Mouse (Mus musculus) neural tube, embryonic 12.5 days (tissue): ENCODE measurements at regions not wholly inside any gene's neighbourhood (a gene's known extent, or its start where the extent isn't known, plus 50 kb on each side); places are given as distances from the start of the nearest gene placed in this dataset.

Source experiments
- ATAC-seq: fragments of 200-750 bp; cut with Nextera tagmentation; 2 replicates; pipeline ENCODE4 v1.8.0; 2017; ENCODE audit warnings: low read depth, mild to moderate bottlenecking, moderate TSS enrichment, moderate library complexity; ENCODE audit not compliant: low FRiP score
- H3K27ac ChIP-seq: fragments of 300-500 bp; sonication (generic); 2 replicates; pipeline ENCODE4 v1.5.1; 2016
- H3K27me3 ChIP-seq: fragments of 300-500 bp; sonication (generic); replicated peaks from 2 replicates; pipeline ENCODE4 v1.6.1; 2016; ENCODE audit warnings: mild to moderate bottlenecking
- H3K36me3 ChIP-seq: fragments of 300-500 bp; sonication (generic); 2 replicates; pipeline ENCODE4 v1.6.1; 2016; ENCODE audit warnings: mild to moderate bottlenecking
- H3K4me1 ChIP-seq: fragments of 300-500 bp; sonication (generic); 2 replicates; pipeline ENCODE4 v1.6.1; 2016
- H3K4me2 ChIP-seq: fragments of 300-500 bp; sonication (generic); replicated peaks from 2 replicates; pipeline ENCODE4 v1.6.1; 2016; ENCODE audit warnings: mild to moderate bottlenecking
- H3K4me3 ChIP-seq: fragments of 300-500 bp; sonication (generic); 2 replicates; pipeline ENCODE4 v1.5.1; 2016
- H3K9ac ChIP-seq: fragments of 300-500 bp; sonication (generic); 2 replicates; pipeline ENCODE4 v1.6.1; 2016; ENCODE audit warnings: mild to moderate bottlenecking
- H3K9me3 ChIP-seq: fragments of 300-500 bp; sonication (generic); 2 replicates; pipeline ENCODE4 v1.6.1; 2016; ENCODE audit warnings: mild to moderate bottlenecking
- WGBS: fragments of 180-500 bp; shearing (Covaris S2); methylation state at CpG from one replicate; pipeline ENCODE4 v1.1.7; 2016; 5-methylcytosine and 5-hydroxymethylcytosine counted together

DNA sequence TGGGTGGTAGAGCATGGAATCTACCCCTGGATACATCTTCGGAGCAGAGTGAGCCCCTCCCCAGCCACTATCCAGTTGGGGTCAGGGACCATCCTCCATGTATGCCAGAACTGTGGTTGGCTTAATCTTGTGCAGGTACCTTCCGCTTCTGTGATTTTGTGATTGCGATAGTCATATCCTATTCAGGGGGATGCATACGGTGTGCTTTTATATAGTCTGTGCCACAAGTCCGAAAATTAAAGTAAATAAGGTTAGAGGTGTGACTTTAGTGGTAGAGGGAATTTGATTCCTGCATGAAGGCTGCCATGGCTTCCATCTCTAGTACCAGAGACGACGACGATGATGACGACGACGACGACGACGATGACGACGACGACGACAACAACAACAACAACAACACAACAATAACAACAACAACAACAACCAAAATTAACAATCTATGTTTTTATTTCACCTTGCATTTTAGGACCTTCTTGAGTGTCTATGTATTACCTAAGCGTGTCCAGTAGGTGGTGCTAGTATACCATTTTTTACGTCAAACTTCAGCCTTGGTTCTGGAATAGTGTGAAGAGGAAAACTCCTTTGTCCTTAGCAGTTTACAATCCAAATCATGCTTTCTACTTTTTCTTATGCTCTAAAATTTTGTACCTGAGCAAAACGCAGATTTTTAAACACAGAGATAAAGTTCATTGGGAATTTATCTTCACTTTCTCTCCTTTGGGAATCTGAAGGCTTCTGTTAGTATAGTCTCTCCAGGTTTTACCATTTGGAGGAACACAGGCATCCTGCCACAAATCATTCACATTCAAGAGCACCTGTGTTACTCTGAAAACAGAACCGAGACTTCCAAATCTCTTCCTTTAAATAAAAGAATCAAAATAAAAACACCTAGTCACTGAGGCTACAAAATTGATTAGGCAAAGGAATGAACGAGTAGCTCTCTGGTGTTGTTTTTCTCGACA is 224.5 kb downstream of the Ankrd16 start:
- Histone ChIP-seq H3K4me2 (no peak overlapping the region), H3K4me1 (no peaks in the 10 kb centered on the region), H3K4me3 (no peak overlapping the region), H3K9me3 (no peaks in the 10 kb centered on the region), H3K36me3 (no peaks in the 10 kb centered on the region), H3K27me3 (no peaks in the 10 kb centered on the region), H3K27ac (no peak overlapping the region), H3K9ac (no peak overlapping the region)
- 42% methylated on average over 24 of the region's 24 CpGs for WGBS
- ATAC-seq = peak; percentile 77

DNA sequence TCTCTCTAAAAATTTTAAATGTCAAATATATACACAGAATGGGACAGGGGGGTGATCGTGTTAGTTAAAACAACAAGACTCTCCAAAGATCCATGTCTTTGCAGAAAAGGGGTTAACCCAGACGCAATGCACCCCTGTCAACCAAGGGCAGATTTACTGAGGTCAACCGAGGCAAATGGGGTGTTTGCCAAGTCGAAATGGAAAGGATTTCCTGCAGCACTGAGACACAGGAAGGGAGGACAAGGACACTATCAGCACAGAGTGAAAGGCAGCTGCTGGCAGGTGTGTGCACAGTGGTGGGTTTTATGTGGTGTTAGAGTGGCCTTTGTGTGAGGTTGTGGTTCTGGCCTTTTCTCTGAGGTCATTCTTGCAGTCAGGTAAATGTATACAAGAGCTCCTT is 226.7 kb downstream of the Ankrd16 start:
- no peaks in the 10 kb centered on the region for H3K27me3 ChIP-seq
- H3K36me3 ChIP-seq = no peaks in the 10 kb centered on the region
- no peaks in the 10 kb centered on the region for H3K4me1 ChIP-seq
- no peaks in the 10 kb centered on the region for H3K9me3 ChIP-seq
- no peak overlapping the region for H3K4me3 ChIP-seq
- no peak overlapping the region for H3K4me2 ChIP-seq
- no peak for ATAC-seq
- no peak overlapping the region for H3K27ac ChIP-seq
- 50% methylated on average over 4 of the region's 4 CpGs for WGBS
- no peak overlapping the region for H3K9ac ChIP-seq

DNA sequence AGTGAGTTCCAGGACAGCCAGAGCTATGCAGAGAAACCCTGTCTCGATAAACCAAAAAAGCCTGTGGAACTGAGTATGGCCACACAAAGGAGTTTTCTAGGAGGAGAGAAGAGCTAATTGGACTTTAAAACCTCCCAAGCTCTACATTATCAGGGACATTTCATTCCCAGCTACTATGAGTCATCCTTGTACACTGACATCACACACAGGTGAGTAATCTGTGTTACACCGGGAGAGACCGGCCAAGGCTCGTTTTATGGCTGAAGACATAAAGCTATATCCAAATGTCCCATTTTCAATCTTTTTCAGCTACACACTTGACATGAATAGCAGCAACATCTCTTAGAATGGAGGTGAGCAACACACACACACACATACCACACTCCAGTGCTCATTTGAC is 229.5 kb downstream of the Ankrd16 start:
- no peaks in the 10 kb centered on the region for H3K9me3 ChIP-seq
- 98% methylated on average over 4 of the region's 4 CpGs for WGBS
- no peak overlapping the region for H3K27ac ChIP-seq
- no peaks in the 10 kb centered on the region for H3K27me3 ChIP-seq
- no peak overlapping the region for H3K4me2 ChIP-seq
- H3K4me3 ChIP-seq = no peak overlapping the region
- no peak for ATAC-seq
- no peaks in the 10 kb centered on the region for H3K4me1 ChIP-seq
- no peaks in the 10 kb centered on the region for H3K36me3 ChIP-seq
- H3K9ac ChIP-seq = no peak overlapping the region

DNA sequence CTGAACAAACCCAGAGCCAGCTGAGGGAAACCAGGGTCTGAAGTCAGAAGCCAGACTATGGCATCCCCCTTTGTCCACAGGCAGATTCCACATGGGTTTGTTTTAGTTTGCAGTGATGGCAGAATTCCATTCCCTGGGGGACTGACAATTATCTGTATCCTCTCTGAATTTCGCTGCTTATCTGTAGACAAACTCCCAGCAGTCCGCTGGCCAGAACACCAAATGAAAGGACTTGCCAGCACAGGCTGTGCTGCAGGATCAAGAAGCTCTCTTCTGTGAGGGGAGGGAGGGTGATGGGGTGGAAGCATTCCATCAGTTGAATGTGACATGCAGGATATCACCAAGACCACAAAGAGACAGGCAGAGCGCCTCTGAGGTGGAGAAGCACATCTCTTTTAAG is 233.8 kb downstream of the Ankrd16 start:
- 75% methylated on average over 3 of the region's 3 CpGs for WGBS

DNA sequence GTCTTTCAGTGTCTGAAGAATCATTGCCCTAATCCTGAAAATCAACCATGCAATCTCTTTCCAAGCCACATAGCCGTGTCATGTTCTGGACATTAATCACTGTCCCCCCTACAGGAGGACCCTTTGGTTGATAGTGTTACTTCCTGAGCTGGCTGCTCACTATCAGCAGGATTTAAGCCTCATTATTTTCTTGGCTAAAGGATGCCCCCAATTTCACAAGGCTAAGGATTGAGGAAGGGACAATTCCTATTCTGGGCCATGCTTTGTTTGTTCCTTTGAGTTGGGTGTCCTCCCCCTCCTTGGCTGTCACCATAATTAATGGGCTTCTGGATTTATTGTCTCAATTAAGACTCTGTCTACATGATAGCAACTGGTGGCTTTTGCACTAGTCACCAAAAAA is 241.9 kb downstream of the Ankrd16 start:
- no peaks in the 10 kb centered on the region for H3K36me3 ChIP-seq
- H3K9me3 ChIP-seq = no peaks in the 10 kb centered on the region
- H3K4me2 ChIP-seq = no peak overlapping the region
- peaks cover 22% of the 10 kb centered on the region; the same call in 1 of the 2 replicates for H3K27me3 ChIP-seq
- H3K4me1 ChIP-seq = peaks cover 6% of the 10 kb centered on the region; the same call in 1 of the 2 replicates
- no peak overlapping the region for H3K27ac ChIP-seq
- H3K4me3 ChIP-seq = no peak overlapping the region
- peak; percentile 49; the same call in 1 of the 2 replicates for ATAC-seq
- no peak overlapping the region for H3K9ac ChIP-seq
- 2% methylated on average over 1 of the region's 1 CpGs for WGBS

More for the DNA sequence above, 233.8 kb downstream of the Ankrd16 start:
- no peak for ATAC-seq
- no peak overlapping the region for H3K9ac ChIP-seq
- no peaks in the 10 kb centered on the region for H3K4me1 ChIP-seq
- no peak overlapping the region for H3K27ac ChIP-seq
- no peaks in the 10 kb centered on the region for H3K36me3 ChIP-seq
- H3K27me3 ChIP-seq = 0 out of 2 replicates have a peak, but pooled peaks cover 7% of the 10 kb centered on the region
- no peak overlapping the region for H3K4me2 ChIP-seq
- no peaks in the 10 kb centered on the region for H3K9me3 ChIP-seq
- H3K4me3 ChIP-seq = no peak overlapping the region

DNA sequence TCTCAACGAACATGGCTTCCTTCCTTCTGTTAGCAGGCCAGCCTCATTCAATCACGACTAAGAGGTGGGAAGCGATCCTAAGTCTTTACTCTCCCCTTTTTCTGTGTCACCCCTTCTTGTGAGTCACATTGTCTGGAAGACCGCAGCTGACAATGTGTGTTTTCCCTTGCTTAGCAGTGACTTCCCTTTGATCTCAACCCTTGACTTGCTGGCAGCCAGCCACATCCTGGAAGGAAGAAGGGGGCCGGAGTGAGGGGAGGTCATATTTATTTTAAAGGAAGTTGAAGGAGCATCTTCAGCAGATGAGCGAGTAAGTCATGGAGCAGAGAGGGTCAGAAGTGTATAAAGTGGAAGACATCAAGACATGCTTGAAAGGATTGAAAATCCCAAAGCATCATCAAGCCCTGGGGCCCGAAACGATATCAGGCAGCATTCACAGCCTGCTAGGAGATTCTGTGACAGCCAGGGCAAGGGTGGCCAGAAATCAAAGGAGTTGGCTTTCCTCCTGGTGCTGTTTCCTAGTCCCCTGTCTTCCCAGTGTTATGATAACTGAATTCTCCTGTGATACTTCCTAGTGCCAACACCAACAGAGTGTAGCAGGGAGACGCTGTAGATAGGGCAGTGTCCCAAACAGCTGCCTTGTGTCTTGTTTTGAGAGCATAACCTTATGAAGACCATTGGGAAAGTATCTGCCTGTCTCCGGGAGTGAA is 245.9 kb downstream of the Ankrd16 start:
- Histone ChIP-seq H3K4me1 (peaks cover 6% of the 10 kb centered on the region; the same call in 1 of the 2 replicates), H3K36me3 (no peaks in the 10 kb centered on the region), H3K9ac (no peak overlapping the region), H3K4me3 (no peak overlapping the region), H3K27ac (no peak overlapping the region), H3K4me2 (no peak overlapping the region), H3K9me3 (no peaks in the 10 kb centered on the region), H3K27me3 (peaks cover 15% of the 10 kb centered on the region)
- 49% methylated on average over 10 of the region's 10 CpGs for WGBS
- no peak for ATAC-seq

DNA sequence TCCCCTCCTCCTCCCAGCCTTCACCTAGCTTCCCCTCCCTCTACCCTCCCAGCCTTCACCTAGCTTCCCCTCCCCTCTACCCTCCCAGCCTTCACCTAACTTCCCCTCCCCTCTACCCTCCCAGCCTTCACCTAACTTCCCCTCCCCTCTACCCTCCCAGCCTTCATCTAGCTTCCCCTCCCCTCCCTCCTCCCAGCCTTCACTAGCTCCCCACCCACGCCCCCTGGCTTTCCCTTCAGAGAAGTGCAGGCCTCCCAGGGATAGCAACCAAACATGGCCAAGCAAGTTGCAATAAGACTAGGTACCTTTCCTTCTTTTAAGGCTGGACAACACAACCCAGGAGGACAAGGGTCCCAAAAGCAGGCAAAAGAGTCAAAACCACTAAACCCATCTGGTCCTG is 248.5 kb downstream of the Ankrd16 start:
- no peaks in the 10 kb centered on the region for H3K4me1 ChIP-seq
- H3K9me3 ChIP-seq = no peaks in the 10 kb centered on the region
- no peaks in the 10 kb centered on the region for H3K36me3 ChIP-seq
- no peak overlapping the region for H3K4me3 ChIP-seq
- H3K9ac ChIP-seq = no peak overlapping the region
- H3K4me2 ChIP-seq = no peak overlapping the region
- peaks cover 14% of the 10 kb centered on the region for H3K27me3 ChIP-seq
- no peak overlapping the region for H3K27ac ChIP-seq
- WGBS = 57% methylated on average over 1 of the region's 1 CpGs
- no peak for ATAC-seq

DNA sequence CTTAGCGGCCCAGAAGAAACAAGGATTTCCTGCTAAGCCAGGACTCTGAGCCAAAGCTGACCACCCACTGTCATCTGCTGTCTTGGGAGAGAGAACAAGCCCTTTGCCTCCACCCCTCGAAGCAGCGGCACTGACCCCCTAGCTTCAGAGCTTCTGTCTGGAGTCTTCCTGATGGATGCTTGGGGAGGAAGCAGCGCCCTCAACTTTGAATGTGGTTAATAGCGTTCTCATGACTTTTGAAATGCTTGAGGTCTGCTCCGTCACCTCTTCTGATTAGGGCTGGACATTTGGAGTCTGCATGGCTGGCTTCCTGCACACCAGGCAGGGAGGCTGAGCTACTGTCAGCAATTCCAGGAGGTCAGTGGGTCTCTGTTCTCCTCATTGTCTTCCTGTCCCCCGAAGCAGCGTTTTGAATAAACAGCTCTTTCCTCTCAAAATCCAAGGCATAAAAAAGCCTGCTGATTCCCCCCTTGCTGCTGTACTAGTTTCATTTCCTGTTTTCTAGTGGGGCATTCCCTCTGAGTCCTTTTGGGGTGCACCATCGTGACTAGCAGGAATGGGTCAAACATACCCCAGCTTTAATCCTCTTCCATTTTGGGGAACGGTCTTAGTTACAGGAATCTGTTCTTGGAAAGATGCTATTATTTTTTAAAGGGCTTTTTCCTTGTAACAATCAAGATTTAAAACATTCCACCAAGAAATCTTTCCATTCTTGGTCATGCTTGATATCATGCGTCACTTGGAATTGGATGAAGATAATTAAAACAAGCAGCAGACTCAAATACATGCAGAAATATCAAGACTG is 256.0 kb downstream of the Ankrd16 start:
- H3K27ac ChIP-seq = no peak overlapping the region
- H3K36me3 ChIP-seq = no peaks in the 10 kb centered on the region
- H3K4me3 ChIP-seq = no peak overlapping the region
- H3K9me3 ChIP-seq = no peaks in the 10 kb centered on the region
- H3K27me3 ChIP-seq = no peaks in the 10 kb centered on the region
- H3K4me2 ChIP-seq = no peak overlapping the region
- WGBS = 75% methylated on average over 11 of the region's 11 CpGs
- H3K9ac ChIP-seq = no peak overlapping the region
- no peaks in the 10 kb centered on the region for H3K4me1 ChIP-seq
- ATAC-seq = no peak

DNA sequence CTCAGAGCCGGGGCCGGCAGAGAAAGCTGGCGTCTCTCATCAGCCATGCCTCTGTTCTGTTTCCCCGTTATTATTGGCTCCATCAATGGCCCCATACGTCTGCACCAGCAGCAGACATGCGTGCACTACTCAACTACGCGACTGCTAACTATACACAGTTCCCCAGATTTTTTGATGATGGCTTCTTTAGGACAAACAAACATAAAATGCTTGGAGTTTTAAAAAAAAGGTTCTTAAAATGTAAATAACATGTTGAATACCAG is 256.6 kb downstream of the Ankrd16 start:
- Histone ChIP-seq H3K27ac (no peak overlapping the region), H3K4me1 (no peaks in the 10 kb centered on the region), H3K36me3 (no peaks in the 10 kb centered on the region), H3K9me3 (no peaks in the 10 kb centered on the region), H3K9ac (no peak overlapping the region), H3K4me3 (no peak overlapping the region), H3K4me2 (no peak overlapping the region), H3K27me3 (no peaks in the 10 kb centered on the region)
- no peak for ATAC-seq
- 92% methylated on average over 8 of the region's 8 CpGs for WGBS

DNA sequence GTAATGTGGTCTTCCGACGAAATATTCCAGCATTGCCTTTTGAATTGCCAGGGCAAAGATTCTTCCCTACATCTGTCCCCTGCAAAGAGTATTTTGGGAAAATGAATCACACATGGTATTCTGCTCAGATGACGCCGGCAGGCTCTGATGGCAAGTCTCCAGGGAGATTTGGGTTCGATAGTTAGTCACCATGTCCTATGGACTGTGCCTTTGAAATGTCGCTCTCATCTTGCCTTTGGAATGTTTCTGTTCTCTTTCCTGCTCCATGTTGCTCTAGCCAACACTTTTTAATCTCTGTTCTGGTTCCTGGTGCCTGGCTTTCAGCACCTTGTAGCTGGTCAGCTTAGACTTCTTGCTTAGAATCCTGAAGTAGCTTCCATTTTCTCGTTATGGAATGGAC is 252.3 kb downstream of the Itga8 start:
- no peak for ATAC-seq
- Histone ChIP-seq H3K36me3 (no peaks in the 10 kb centered on the region), H3K27ac (no peak overlapping the region), H3K9me3 (no peaks in the 10 kb centered on the region), H3K4me1 (no peaks in the 10 kb centered on the region), H3K27me3 (no peaks in the 10 kb centered on the region), H3K4me3 (no peak overlapping the region), H3K9ac (no peak overlapping the region), H3K4me2 (no peak overlapping the region)
- 78% methylated on average over 7 of the region's 7 CpGs for WGBS

DNA sequence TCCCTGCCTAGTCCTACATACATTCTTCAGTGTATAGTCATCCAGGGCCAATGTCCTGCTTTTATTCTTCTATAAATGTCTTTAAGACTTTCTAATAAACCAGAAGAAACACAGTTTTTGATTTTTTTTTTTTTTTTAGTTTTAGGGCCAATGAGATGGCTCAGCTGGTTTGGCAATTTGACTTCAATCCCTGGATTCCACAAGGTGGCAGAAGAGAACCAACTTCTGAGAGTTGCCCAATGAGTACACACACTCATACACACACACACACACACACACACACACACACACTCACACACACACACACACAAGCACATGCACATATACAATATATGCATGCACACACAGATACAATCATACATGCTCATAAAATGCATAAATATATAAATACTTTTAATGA is 251.8 kb downstream of the Itga8 start:
- H3K4me3 ChIP-seq = no peak overlapping the region
- H3K9ac ChIP-seq = no peak overlapping the region
- H3K4me2 ChIP-seq = no peak overlapping the region
- ATAC-seq = no peak
- no peaks in the 10 kb centered on the region for H3K36me3 ChIP-seq
- H3K4me1 ChIP-seq = no peaks in the 10 kb centered on the region
- no peak overlapping the region for H3K27ac ChIP-seq
- no peaks in the 10 kb centered on the region for H3K9me3 ChIP-seq
- H3K27me3 ChIP-seq = no peaks in the 10 kb centered on the region
